Mouse (Mus musculus) frontal cortex, adult 2 months (tissue): ENCODE measurements at regions not wholly inside any gene's neighbourhood (a gene's known extent, or its start where the extent isn't known, plus 50 kb on each side); places are given as distances from the start of the nearest gene placed in this dataset.

ENCODE experiments used
- DNase-seq, 2 experiments: peaks; one replicate each; pipeline ENCODE4 v3.0.0; 2022; ENCODE audit warnings: low spot score in 1 of 2; ENCODE audit errors: extremely low spot score in 1 of 2

GRCm38 (mm10) chr10:37338073-37338912, 199.6 kb upstream of the Marcks start:
- DNase-seq = no peak

- no peak for DNase-seq
Observed at GRCm38 (mm10) chr10:37337172-37337620, 198.5 kb upstream of the Marcks start.

- DNase-seq = no peak
Observed at GRCm38 (mm10) chr10:37335148-37335547, 196.4 kb upstream of the Marcks start.

GRCm38 (mm10) chr10:37326168-37326534, 187.4 kb upstream of the Marcks start:
- no peak for DNase-seq

- no peak for DNase-seq
Observed at GRCm38 (mm10) chr10:37325514-37326167, 186.9 kb upstream of the Marcks start.

- no peak for DNase-seq
Observed at GRCm38 (mm10) chr10:37323689-37324088, 185.0 kb upstream of the Marcks start.

GRCm38 (mm10) chr10:37322809-37323208, 184.1 kb upstream of the Marcks start:
- DNase-seq = no peak

GRCm38 (mm10) chr10:37322310-37322709, 183.6 kb upstream of the Marcks start:
- no peak for DNase-seq

- DNase-seq = peak in 1 of 2 experiments; percentile 9
Observed at GRCm38 (mm10) chr10:37321171-37321570, 182.5 kb upstream of the Marcks start.

GRCm38 (mm10) chr10:37319746-37320430, 181.2 kb upstream of the Marcks start:
- DNase-seq = no peak

GRCm38 (mm10) chr10:37316701-37317100, 178.0 kb upstream of the Marcks start:
- DNase-seq = no peak

- DNase-seq = no peak
Observed at GRCm38 (mm10) chr10:37315804-37316203, 177.1 kb upstream of the Marcks start.

- DNase-seq = peak; percentile 25 to 77
Observed at GRCm38 (mm10) chr10:37314746-37315430, 176.2 kb upstream of the Marcks start.

GRCm38 (mm10) chr10:37313461-37313860, 174.7 kb upstream of the Marcks start:
- DNase-seq = no peak

GRCm38 (mm10) chr10:37310266-37310945, 171.7 kb upstream of the Marcks start:
- DNase-seq = no peak

- no peak for DNase-seq
Observed at GRCm38 (mm10) chr10:37304656-37305055, 165.9 kb upstream of the Marcks start.

GRCm38 (mm10) chr10:37300181-37300889, 161.6 kb upstream of the Marcks start:
- DNase-seq = no peak

- DNase-seq = no peak
Observed at GRCm38 (mm10) chr10:37298689-37299421, 160.1 kb upstream of the Marcks start.

- no peak for DNase-seq
Observed at GRCm38 (mm10) chr10:37294231-37294630, 155.5 kb upstream of the Marcks start.
